Mouse (Mus musculus) ES-E14 (cell line): ENCODE results near the gene Cpne4. TPM values are rescaled to one million over a fixed set of nuclear protein-coding genes. Genes with fewer than 3 reads are reported as not detected.

Source experiments
- DNase-seq: peaks from one replicate; pipeline ENCODE4 v3.0.0-alpha.2; 2013; ENCODE audit warnings: low read depth, low spot score
- H3K27ac ChIP-seq: 2 replicates; pipeline ENCODE4 v1.5.1; 2012; ENCODE audit warnings: low read depth, mild to moderate bottlenecking, low read length, moderate library complexity, mixed read lengths; ENCODE audit not compliant: poor library complexity, insufficient read depth, severe bottlenecking
- H3K36me3 ChIP-seq: 2 replicates; pipeline ENCODE4 v1.6.1; 2012; ENCODE audit warnings: mild to moderate bottlenecking, low read length, moderate library complexity, mixed read lengths; ENCODE audit not compliant: control insufficient read depth, poor library complexity, insufficient read depth, severe bottlenecking
- H3K4me1 ChIP-seq, 2 experiments: fragments of 150-350 bp in 1 of 2; sonication (generic) in 1 of 2; 2 replicates each; pipeline ENCODE4 v1.6.1; 2012; ENCODE audit warnings: low read length in 2 of 2, mild to moderate bottlenecking in 1 of 2, mixed read lengths in 1 of 2; ENCODE audit not compliant: control insufficient read depth in 2 of 2, insufficient read depth in 2 of 2, poor library complexity in 1 of 2
- H3K4me3 ChIP-seq, 2 experiments: fragments of 150-350 bp in 1 of 2; sonication (generic) in 1 of 2; 2 replicates each; pipeline ENCODE4 v1.5.1; 2012; ENCODE audit warnings: low read length in 2 of 2, low read depth in 1 of 2, mild to moderate bottlenecking in 1 of 2, mixed read lengths in 1 of 2; ENCODE audit not compliant: insufficient read depth in 1 of 2, poor library complexity in 1 of 2, severe bottlenecking in 1 of 2
- H3K9ac ChIP-seq: 2 replicates; pipeline ENCODE4 v1.6.1; 2012; ENCODE audit warnings: low read depth, mild to moderate bottlenecking, low read length, mixed read lengths; ENCODE audit not compliant: poor library complexity, insufficient read depth, severe bottlenecking
- H3K9me3 ChIP-seq: fragments of 150-350 bp; sonication (generic); 2 replicates; pipeline ENCODE4 v1.6.1; 2012; ENCODE audit warnings: low read depth, mild to moderate bottlenecking, low read length; ENCODE audit not compliant: control insufficient read depth, insufficient read depth
- CHD2 ChIP-seq: IDR thresholded peaks from 2 replicates; pipeline ENCODE4 v1.6.1; 2014; ENCODE audit warnings: mild to moderate bottlenecking, low read depth, low read length, inconsistent platforms
- HCFC1 ChIP-seq: IDR thresholded peaks from 2 replicates; pipeline ENCODE4 v1.6.1; 2012; ENCODE audit warnings: low read length, inconsistent platforms, borderline replicate concordance; ENCODE audit not compliant: insufficient read depth
- MAFK ChIP-seq: IDR thresholded peaks from 2 replicates; pipeline ENCODE4 v1.6.1; 2014; ENCODE audit warnings: mild to moderate bottlenecking, low read depth, low read length, inconsistent platforms; ENCODE audit not compliant: insufficient read depth
- ZC3H11A ChIP-seq: IDR thresholded peaks from 2 replicates; pipeline ENCODE4 v1.6.1; 2012; ENCODE audit warnings: low read depth, mild to moderate bottlenecking, inconsistent platforms, low read length, borderline replicate concordance
- ZNF384 ChIP-seq: IDR thresholded peaks from 2 replicates; pipeline ENCODE4 v1.6.1; 2012; ENCODE audit warnings: low read depth, low read length, inconsistent platforms
- in situ Hi-C, 2 experiments: fragments of 600-800 bp; cut with MboI; formaldehyde crosslinking; loops; one replicate each; pipeline ENCODE4 v1.15.1; 2025; ENCODE audit warnings: low sequenced_read_pairs in 2 of 2, inconsistent platforms in 1 of 2; ENCODE audit not compliant: unreplicated experiment in 2 of 2
- total RNA-seq: library from RNA; depleted of rRNA; stranded (reverse); fragments of 300-350 nt; gene quantifications from 2 replicates; pipeline ENCODE4 v1.2.3, GENCODE M21; 2012

Gene Cpne4
- total RNA-seq, 1 experiment: 0.13 TPM

DNA sequence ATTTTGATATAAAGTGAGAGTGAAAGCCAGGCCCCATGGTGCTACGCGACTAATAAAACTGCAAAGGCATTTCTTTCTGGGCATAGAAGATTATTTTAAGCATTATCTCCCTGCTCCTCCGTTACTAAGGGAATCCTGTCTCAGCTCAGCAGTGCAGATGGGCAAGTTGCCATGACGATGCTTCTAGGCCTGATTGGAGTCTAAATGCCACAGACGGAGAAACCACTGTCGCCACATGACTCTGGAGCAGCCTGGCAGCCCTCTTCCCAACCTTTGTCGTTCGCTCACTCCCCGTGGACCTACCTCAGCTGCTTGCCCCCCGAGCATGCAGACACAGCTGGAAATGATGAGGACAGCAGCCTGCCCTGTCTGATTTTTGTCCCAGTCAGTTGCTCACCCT, 501.3 kb downstream of the Cpne4 start:
- H3K9me3 ChIP-seq: no peaks in the 10 kb centered on the region
- no peak overlapping the region for H3K4me3 ChIP-seq
- H3K9ac ChIP-seq: no peak overlapping the region
- TF ChIP-seq ZC3H11A (no peak), ZNF384 (no peak), CHD2 (no peak), HCFC1 (no peak), MAFK (no peak)
- no peak overlapping the region for H3K27ac ChIP-seq
- in situ Hi-C loops: no loop called here
- no peaks in the 10 kb centered on the region for H3K4me1 ChIP-seq
- no peak for DNase-seq
- H3K36me3 ChIP-seq: no peaks in the 10 kb centered on the region

DNA sequence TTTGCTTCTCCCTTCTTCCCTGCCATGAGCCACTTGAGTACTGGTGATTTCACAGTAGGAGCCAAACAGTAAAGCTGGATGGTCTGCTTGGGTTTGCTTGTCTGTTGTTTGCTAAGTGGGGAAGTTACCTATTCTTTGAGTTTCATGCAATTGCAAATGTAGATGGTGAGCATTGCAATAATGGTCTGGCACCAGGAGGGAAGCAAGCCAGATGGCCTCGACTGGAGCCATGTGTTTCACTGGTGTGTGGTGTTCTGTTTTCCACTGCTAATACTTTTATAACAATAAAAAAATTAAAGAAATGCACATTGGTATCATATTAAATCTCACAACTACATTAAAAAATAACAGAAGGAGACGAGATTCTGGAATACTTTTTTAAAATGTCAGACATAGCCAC, 502.6 kb downstream of the Cpne4 start:
- Histone ChIP-seq H3K36me3 (no peaks in the 10 kb centered on the region), H3K27ac (no peak overlapping the region), H3K9ac (no peak overlapping the region), H3K4me3 (no peak overlapping the region), H3K9me3 (no peaks in the 10 kb centered on the region), H3K4me1 (no peaks in the 10 kb centered on the region)
- TF ChIP-seq HCFC1: no peak
- no peak for TF ChIP-seq MAFK
- TF ChIP-seq ZNF384: no peak
- TF ChIP-seq ZC3H11A: no peak
- no peak for TF ChIP-seq CHD2
- in situ Hi-C loops: no loop called here
- DNase-seq: no peak

DNA sequence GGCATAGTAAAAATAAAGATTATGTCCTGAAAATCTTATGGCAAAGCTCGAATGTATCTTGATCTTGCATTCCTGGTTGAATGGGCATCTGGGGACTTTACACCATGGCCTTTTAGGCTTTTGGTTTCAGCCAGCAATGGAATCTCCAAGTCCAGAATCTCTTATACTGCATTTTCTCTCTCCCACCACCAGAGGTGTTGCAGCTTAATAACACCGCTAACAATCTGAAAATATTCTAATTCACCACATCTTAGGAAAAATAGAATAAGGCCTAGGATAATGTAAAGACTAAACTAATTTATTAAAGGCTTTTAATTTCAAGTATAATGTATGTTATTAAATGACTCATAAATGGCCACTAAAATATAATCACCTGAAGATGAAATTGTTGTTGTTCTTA, 503.2 kb downstream of the Cpne4 start:
- TF ChIP-seq MAFK (no peak), CHD2 (no peak), ZNF384 (no peak), HCFC1 (no peak), ZC3H11A (no peak)
- Histone ChIP-seq H3K9ac (no peak overlapping the region), H3K9me3 (no peaks in the 10 kb centered on the region), H3K27ac (no peak overlapping the region), H3K36me3 (no peaks in the 10 kb centered on the region), H3K4me3 (no peak overlapping the region), H3K4me1 (no peaks in the 10 kb centered on the region)
- in situ Hi-C loops: no loop called here
- DNase-seq: no peak

DNA sequence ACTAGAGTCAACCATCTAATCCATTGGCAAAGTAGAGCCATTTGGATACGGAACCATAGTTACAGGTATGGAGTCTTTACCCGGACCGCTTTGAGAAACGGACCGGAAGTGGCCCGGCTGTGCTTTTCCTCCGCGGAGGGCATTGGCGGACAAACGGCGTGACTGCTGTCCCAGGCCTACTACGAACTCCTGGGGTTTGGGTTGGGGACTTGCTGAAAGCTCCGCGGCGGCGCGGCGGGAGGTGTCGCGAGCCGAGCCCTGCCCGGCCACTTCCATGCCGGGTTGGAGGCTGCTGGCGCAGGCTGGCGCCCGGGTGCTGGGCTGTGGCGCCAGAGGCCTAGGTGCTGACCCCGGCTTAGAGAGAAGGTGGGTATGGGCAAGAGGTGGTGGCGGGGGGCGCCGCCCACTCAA, 506.1 kb downstream of the Cpne4 start, which contains the start of gene Mrpl3:
Mrpl3 (plus strand) TSS at position 93 of the 411 bp plus-strand sequence.
- Histone ChIP-seq H3K4me1 (no peaks in the 10 kb centered on the region), H3K9me3 (no peaks in the 10 kb centered on the region), H3K36me3 (peaks cover 9% of the 10 kb centered on the region), H3K9ac (peak within 1 kb of the TSS; percentile 100), H3K4me3 (peak within 1 kb of the TSS; percentile 90 to 100), H3K27ac (peak within 1 kb of the TSS; percentile 68; the same call in 1 of the 2 replicates)
- in situ Hi-C loops: no loop called here
- TF ChIP-seq HCFC1 (peak; percentile 87), ZNF384 (no peak)
- peak; percentile 72 for DNase-seq

DNA sequence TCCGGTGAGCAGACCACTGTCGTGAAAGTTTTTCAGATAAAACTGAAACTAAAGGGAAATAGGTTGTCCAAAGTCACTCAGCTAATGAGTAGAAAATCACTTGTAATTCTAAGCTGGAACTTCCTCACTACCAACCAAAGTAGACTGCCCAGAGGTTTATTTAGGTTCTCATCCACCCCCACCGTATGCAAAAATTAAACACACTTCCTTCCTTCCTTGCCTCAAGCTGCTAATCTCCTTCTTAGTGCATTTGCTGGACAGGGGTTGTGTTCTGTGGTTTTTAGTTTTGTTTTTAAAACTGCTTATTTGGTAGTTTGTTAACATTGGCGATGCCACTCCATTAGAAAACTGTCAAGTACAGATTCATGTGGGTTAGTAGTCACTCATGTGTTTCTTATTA, 506.7 kb downstream of the Cpne4 start:
- in situ Hi-C loops: no loop called here
- H3K27ac ChIP-seq: no peak overlapping the region
- TF ChIP-seq MAFK (no peak), ZNF384 (no peak), ZC3H11A (no peak), CHD2 (no peak), HCFC1 (no peak)

More for the DNA sequence above, 506.7 kb downstream of the Cpne4 start:
- no peak for DNase-seq
- H3K9ac ChIP-seq: peak overlapping the region; percentile 100
- H3K4me3 ChIP-seq: peak overlapping the region; percentile 90 to 100
- H3K4me1 ChIP-seq: no peaks in the 10 kb centered on the region
- no peaks in the 10 kb centered on the region for H3K9me3 ChIP-seq
- peaks cover 13% of the 10 kb centered on the region for H3K36me3 ChIP-seq
